ENCODE assay signal across 9 mouse cellular contexts in genomic region chr10:18527766-18528165, GRCm38 (mm10). TPM values are rescaled to one million over a fixed set of nuclear protein-coding genes. Genes with fewer than 3 reads are reported as not detected.
DNase-seq lines count a peak whose midpoint lies in the region; ATAC-seq and TF ChIP-seq lines count a peak whose summit lies in the region.
"Had no signal": no experiment of that assay in that cellular context is flagged by ENCODE, and none has a peak within 500 bp of the region (broad histone marks: within the 10 kb centered on the region; RNA-seq: fewer than 3 reads in every experiment).

No protein-coding gene starts in this region.

- WGBS in kidney, adult 2 months, result 41% methylated on average over 7 of the region's 7 CpGs
- 60% methylated on average over 7 of the region's 7 CpGs for whole genome bisulfite sequencing in kidney, embryonic 16.5 days

- ATAC-seq in kidney, embryonic 16.5 days (ENCODE audit: low FRiP score, low TSS enrichment), result no peak
- ATAC-seq in inflammation-experienced regulatory T-cells, adult 6 months, result peak; percentile 60

- no peak for TF ChIP-seq POLR2A in kidney, adult 2 months (IDR thresholded peaks at IDR 0.05; ENCODE audit: low read depth, low read length)

- TF ChIP-seq CTCF in kidney, adult 2 months (conservative IDR thresholded peaks at IDR 0.05; ENCODE audit: insufficient read depth, insufficient read length, low read depth, low read length), result no peak

- H3K9ac ChIP-seq in kidney, embryonic 16.5 days (replicated peaks; ENCODE audit: low read length), result no peak overlapping the region
- H3K9ac ChIP-seq: liver, embryonic 13.5 days had no signal

- no peaks in the 10 kb centered on the region for H3K27me3 ChIP-seq in kidney, adult 2 months (replicated peaks; ENCODE audit: control insufficient read depth, insufficient read depth, low read length)
- H3K27me3 ChIP-seq in kidney, embryonic 16.5 days (ENCODE audit: insufficient read depth, low read length), result no peaks in the 10 kb centered on the region
- H3K27me3 ChIP-seq: liver, embryonic 13.5 days had no signal

- H3K4me1 ChIP-seq in kidney, adult 2 months (ENCODE audit: control insufficient read depth, insufficient read depth, low read length), result peaks cover 14% of the 10 kb centered on the region; the same call in 1 of the 2 replicates
- H3K4me1 ChIP-seq in kidney, embryonic 16.5 days (ENCODE audit: insufficient read depth, low read length), result peaks cover 16% of the 10 kb centered on the region
- H3K4me1 ChIP-seq: liver, embryonic 13.5 days had no signal

- no peak overlapping the region for H3K27ac ChIP-seq in kidney, adult 2 months (ENCODE audit: insufficient read depth, low read depth, low read length)
- H3K27ac ChIP-seq in kidney, embryonic 16.5 days (ENCODE audit: low read length), result no peak overlapping the region
- H3K27ac ChIP-seq: liver, embryonic 13.5 days had no signal

- H3K36me3 ChIP-seq in kidney, adult 2 months (ENCODE audit: control insufficient read depth, insufficient read depth, low read length), result no peaks in the 10 kb centered on the region; the same call in 1 of the 2 replicates
- peaks cover 36% of the 10 kb centered on the region for H3K36me3 ChIP-seq in kidney, embryonic 16.5 days (ENCODE audit: insufficient read depth, low read length)

- H3K4me2 ChIP-seq in kidney, embryonic 16.5 days (replicated peaks; ENCODE audit: low read depth, low read length), result no peak overlapping the region
- H3K4me2 ChIP-seq: heart, embryonic 11.5 days; liver, embryonic 13.5 days had no signal

- DNase-seq in kidney, adult 2 months, result peak; percentile 73
- DNase-seq in cerebellum, adult 18-20 months, result peak; percentile 58
- DNase-seq in thymus, postnatal 10 days (ENCODE audit: low spot score in 2 of 2), result peak; percentile 68 to 71
- no peak for DNase-seq in yolk sac, embryonic 10.5 days (ENCODE audit: low spot score)
- DNase-seq in frontal cortex, postnatal 14 days (ENCODE audit: low spot score in 2 of 2), result no peak
- DNase-seq: liver, embryonic 13.5 days had no signal

- no peaks in the 10 kb centered on the region for H3K9me3 ChIP-seq in kidney, embryonic 16.5 days (ENCODE audit: low read length)
- H3K9me3 ChIP-seq: liver, embryonic 13.5 days had no signal

- H3K4me3 ChIP-seq in kidney, adult 2 months (ENCODE audit: insufficient read depth, low read depth, low read length), result no peak overlapping the region
- H3K4me3 ChIP-seq in kidney, embryonic 16.5 days (ENCODE audit: low read length), result no peak overlapping the region
- H3K4me3 ChIP-seq: liver, embryonic 13.5 days had no signal

RNA-seq across cellular contexts. Expression of gene Hebp2, which starts 18.1 kb away (rescaled TPM):
- polyA plus RNA-seq in kidney, adult 2 months (2012; rRNA removed), result 1.9 and 2.9 TPM in 2 replicates
- polyA plus RNA-seq in kidney, embryonic 16.5 days (2015; fragmentation: Nextera tagmentation; extraction: Ambion mirVana), result 13.3 and 14.2 TPM in 2 replicates
- polyA plus RNA-seq in inflammation-experienced regulatory T-cells, adult 6 months (2017; shearing (Covaris generic)), result not detected

Comparison
In these comparisons a context has a peak if more than half of its experiments do, and no peak if none do; other contexts are left out.
1. DNase-seq: peak in kidney, adult 2 months (single experiment), cerebellum, adult 18-20 months (2 of 2) and thymus, postnatal 10 days (2 of 2); none in yolk sac, embryonic 10.5 days (single experiment) and frontal cortex, postnatal 14 days (0 of 2).